Mouse (Mus musculus) mouse embryonic stem cell (cell line): ENCODE measurements at regions not wholly inside any gene's neighbourhood (a gene's known extent, or its start where the extent isn't known, plus 50 kb on each side); places are given as distances from the start of the nearest gene placed in this dataset.

Experiments used
- in situ Hi-C, 2 experiments: fragments of 300-500 bp; cut with MboI; formaldehyde crosslinking; loops; 1 replicate in 1 of 2; 3 replicates in 1 of 2; pipeline ENCODE4 v1.14.3; 2019 to 2020; ENCODE audit warnings: low sequenced_read_pairs in 2 of 2, low pct_unique_long_range_greater_than_20kb in 1 of 2, mixed read lengths in 1 of 2; ENCODE audit not compliant: unreplicated experiment in 1 of 2

- in situ Hi-C loops, result no loop called here
Observed at GRCm38 (mm10) chr13:91274131-91274530, 50.4 kb upstream of the Atg10 start.

- in situ Hi-C loops, result no loop called here
Observed at GRCm38 (mm10) chr13:91274615-91275014, 50.8 kb upstream of the Atg10 start.

- in situ Hi-C loops, result no loop called here
Observed at GRCm38 (mm10) chr13:91279487-91279886, 55.7 kb upstream of the Atg10 start.

- in situ Hi-C loops, result no loop called here
Observed at GRCm38 (mm10) chr13:91295552-91296170, 71.9 kb upstream of the Atg10 start.

- in situ Hi-C loops, result no loop called here
Observed at GRCm38 (mm10) chr13:91296521-91297160, 72.9 kb upstream of the Atg10 start.

- in situ Hi-C loops, result no loop called here
Observed at GRCm38 (mm10) chr13:91301849-91302248, 78.1 kb upstream of the Atg10 start.

GRCm38 (mm10) chr13:91305697-91306405, 82.1 kb upstream of the Atg10 start:
- in situ Hi-C loops, result no loop called here

DNA sequence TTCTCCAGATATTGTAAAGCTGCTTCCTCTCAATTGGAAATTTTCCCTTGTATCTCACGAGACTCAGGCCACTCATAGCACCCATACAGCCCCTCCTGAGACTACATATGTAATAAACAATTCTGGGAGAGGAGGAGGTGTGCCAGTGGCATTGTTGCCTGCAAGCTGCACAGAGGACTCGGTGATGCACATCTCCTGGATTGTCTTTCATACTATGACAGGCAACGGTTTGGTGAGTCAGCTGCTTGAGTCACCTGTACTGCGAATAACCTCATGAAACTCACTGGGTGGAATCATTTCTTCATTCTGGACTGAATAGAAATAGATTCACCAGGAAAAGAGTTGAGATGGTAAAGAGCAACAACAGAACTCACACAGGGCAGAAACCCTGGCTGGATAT, 82.8 kb upstream of the Atg10 start:
- in situ Hi-C loops, result no loop called here

DNA sequence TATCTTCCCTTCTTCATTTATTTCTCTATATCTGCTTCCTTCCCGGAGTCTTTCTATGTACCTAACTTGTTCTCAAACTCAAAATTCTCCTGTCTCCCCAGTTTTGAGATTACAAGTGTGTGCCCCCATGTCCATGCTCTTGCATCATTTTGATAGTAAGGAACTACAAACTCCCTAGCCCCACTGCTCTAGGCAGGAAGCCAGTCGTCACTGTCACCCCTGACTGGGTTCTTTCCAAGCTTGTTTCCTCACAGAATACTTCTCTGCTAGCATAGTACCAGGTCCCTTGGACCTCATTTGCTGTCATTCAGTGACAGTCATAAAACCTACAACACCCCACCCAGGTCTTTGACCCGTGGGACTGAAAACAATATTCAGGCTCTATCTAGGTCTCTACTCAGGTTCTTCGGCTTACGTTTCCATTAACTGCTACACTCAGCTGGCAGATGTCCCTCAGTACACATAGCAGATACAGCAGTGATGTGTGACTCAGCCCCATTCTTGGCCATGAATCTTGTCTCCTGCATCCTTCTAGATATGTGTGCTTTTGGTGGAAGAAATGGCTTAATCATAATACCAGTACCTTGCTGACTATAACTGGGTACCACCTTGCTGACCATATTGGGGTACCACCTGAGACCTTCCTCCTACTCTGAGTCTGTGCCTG, 89.3 kb upstream of the Atg10 start:
- in situ Hi-C loops, result no loop called here

DNA sequence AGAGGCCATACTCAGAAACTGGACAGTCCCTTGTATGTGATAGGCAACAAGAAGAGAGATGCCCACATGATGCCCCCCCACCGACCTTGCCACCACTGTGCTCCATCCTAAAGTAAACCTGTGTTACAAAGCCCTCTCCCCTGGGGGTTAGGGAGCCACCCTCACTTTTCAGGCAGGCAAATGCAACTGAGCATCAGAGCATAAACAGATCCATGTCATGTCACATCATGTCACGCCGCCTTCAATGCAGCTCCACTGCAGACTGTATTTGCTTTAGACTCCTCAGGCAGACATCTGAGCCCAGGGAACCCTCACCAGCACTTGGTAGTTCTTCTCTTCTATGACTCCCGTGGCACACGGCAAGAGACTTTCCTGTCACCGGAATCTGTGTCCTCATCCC, 98.6 kb upstream of the Atg10 start:
- in situ Hi-C loops, result no loop called here

- in situ Hi-C loops, result no loop called here
Observed at GRCm38 (mm10) chr13:91326834-91327233, 103.1 kb upstream of the Atg10 start.

- in situ Hi-C loops, result no loop called here
Observed at GRCm38 (mm10) chr13:91334283-91334682, 110.5 kb upstream of the Atg10 start.

DNA sequence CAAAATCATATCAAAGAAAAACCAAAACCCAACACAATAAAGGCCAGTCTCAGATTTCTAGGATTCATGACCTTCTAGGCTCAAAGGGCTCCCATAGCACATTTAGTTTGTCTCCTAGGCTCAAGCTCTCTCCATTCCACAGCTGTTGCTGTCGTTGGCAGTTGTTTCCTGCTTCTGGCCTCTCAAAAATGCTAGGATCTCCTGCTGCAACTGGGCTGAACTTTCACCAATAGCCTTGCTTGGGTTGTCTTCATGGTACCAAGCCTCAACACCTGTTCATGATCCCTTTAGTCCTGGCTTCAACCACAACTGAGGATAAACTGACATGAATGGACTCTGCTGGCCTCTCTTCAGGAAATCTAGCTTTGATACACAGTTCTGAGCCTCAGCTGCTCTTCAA, 115.9 kb upstream of the Ssbp2 start:
- in situ Hi-C loops, result no loop called here

GRCm38 (mm10) chr13:91348489-91349083, 111.5 kb upstream of the Ssbp2 start:
- in situ Hi-C loops, result no loop called here

GRCm38 (mm10) chr13:91352311-91352710, 107.8 kb upstream of the Ssbp2 start:
- in situ Hi-C loops, result loop anchor here in 1 of 2 experiments (25.0 kb wide), 1 partner anchor 390 kb away; no protein-coding TSS in a partner anchor

- in situ Hi-C loops, result loop anchor here in 1 of 2 experiments (25.0 kb wide), 1 partner anchor 394 kb away; no protein-coding TSS in a partner anchor
Observed at GRCm38 (mm10) chr13:91356516-91356915, 103.6 kb upstream of the Ssbp2 start.

GRCm38 (mm10) chr13:91360121-91360520, 100.0 kb upstream of the Ssbp2 start:
- in situ Hi-C loops, result loop anchor here in 1 of 2 experiments (25.0 kb wide), 1 partner anchor 398 kb away; no protein-coding TSS in a partner anchor

GRCm38 (mm10) chr13:91365270-91365952, 94.7 kb upstream of the Ssbp2 start:
- in situ Hi-C loops, result loop anchor here in 1 of 2 experiments (25.0 kb wide), 1 partner anchor 403 kb away; no protein-coding TSS in a partner anchor
